Mouse (Mus musculus): ENCODE measurements around the gene Mios. TPM values are rescaled to one million over a fixed set of nuclear protein-coding genes. Genes with fewer than 3 reads are reported as not detected.

Gene Mios
- total RNA-seq, 1 experiment from 2014 or later, result 19.2 TPM

- no peak for DNase-seq
These were observed 69.5 kb downstream of the Mios start for GRCm38 (mm10) chr6:8278426-8279002.

- no peak for DNase-seq
These were observed 74.2 kb downstream of the Mios start for GRCm38 (mm10) chr6:8283255-8283654.

GRCm38 (mm10) chr6:8285401-8285960 lies 76.5 kb downstream of the Mios start:
- DNase-seq, result no peak

Other genes with a start within 250 kb of the Mios start
- 1.6 and 1.9 TPM in 2 replicates for gene Col28a1, start 16.6 kb upstream of the Mios start, total RNA-seq (2021)
- 19.8 and 27.5 TPM in 2 replicates for gene Rpa3, start 50.0 kb downstream of the Mios start, total RNA-seq (2021)
- 15.7 and 19.1 TPM in 2 replicates for gene Umad1, start 50.1 kb downstream of the Mios start, total RNA-seq (2021)
- gene Gm45062, start 50.2 kb downstream of the Mios start, total RNA-seq (2021), result 4.8 TPM in 1 of 2 replicates, not detected in the other